Mouse (Mus musculus) intestine, postnatal 0 days (tissue): ENCODE results near the gene Nxph2. TPM values are rescaled to one million over a fixed set of nuclear protein-coding genes. Genes with fewer than 3 reads are reported as not detected.
"Not testable (repeated sequence)": the region's sequence is repeated elsewhere in the genome, so short reads cannot be mapped to it uniquely, and the experiment has no call there.

Experiments used
- ATAC-seq: fragments of 200-750 bp; cut with Nextera tagmentation; 2 replicates; pipeline ENCODE4 v1.8.0; 2017; ENCODE audit warnings: mild to moderate bottlenecking, moderate TSS enrichment, moderate library complexity
- H3K27ac ChIP-seq: fragments of 300-500 bp; sonication (generic); 2 replicates; pipeline ENCODE4 v1.5.1; 2014; ENCODE audit warnings: mild to moderate bottlenecking, low read depth, low read length, moderate library complexity
- H3K27me3 ChIP-seq: fragments of 300-500 bp; sonication (generic); replicated peaks from 2 replicates; pipeline ENCODE4 v1.6.1; 2014; ENCODE audit warnings: low read length, mixed read lengths; ENCODE audit not compliant: control insufficient read depth, insufficient read depth
- H3K36me3 ChIP-seq: fragments of 300-500 bp; sonication (generic); 2 replicates; pipeline ENCODE4 v1.6.1; 2014; ENCODE audit warnings: mild to moderate bottlenecking, moderate library complexity; ENCODE audit not compliant: control insufficient read depth, insufficient read depth
- H3K4me1 ChIP-seq: fragments of 300-500 bp; sonication (generic); replicated peaks from 2 replicates; pipeline ENCODE4 v1.6.1; 2014; ENCODE audit warnings: antibody characterized with exemption, low read length, mixed read lengths; ENCODE audit not compliant: control insufficient read depth, insufficient read depth
- H3K4me2 ChIP-seq: fragments of 300-500 bp; sonication (generic); replicated peaks from 2 replicates; pipeline ENCODE4 v1.6.1; 2014; ENCODE audit warnings: low read depth, mild to moderate bottlenecking, moderate library complexity
- H3K4me3 ChIP-seq: fragments of 300-500 bp; sonication (generic); 2 replicates; pipeline ENCODE4 v1.5.1; 2014; ENCODE audit warnings: low read depth, low read length
- H3K9ac ChIP-seq: fragments of 300-500 bp; sonication (generic); 2 replicates; pipeline ENCODE4 v1.6.1; 2014; ENCODE audit warnings: mild to moderate bottlenecking, low read depth, low read length
- H3K9me3 ChIP-seq: fragments of 300-500 bp; sonication (generic); 2 replicates; pipeline ENCODE4 v1.6.1; 2016; ENCODE audit warnings: mixed run types; ENCODE audit not compliant: control insufficient read depth
- CTCF ChIP-seq: sonication (generic); IDR thresholded peaks from 2 replicates; pipeline ENCODE4 v1.5.1; 2016; ENCODE audit warnings: low read depth, mild to moderate bottlenecking, control low read depth, antibody characterized with exemption, moderate library complexity
- WGBS: fragments of 180-500 bp; shearing (Covaris S2); extraction: QIAGEN DNeasy Blood & Tissue Kit; methylation state at CpG from one replicate; pipeline ENCODE4 v1.1.7; 2014; 5-methylcytosine and 5-hydroxymethylcytosine counted together
- polyA plus RNA-seq: library from polyadenylated mRNA; unstranded; fragments of >200 nt; fragmentation: Nextera tagmentation; extraction: Ambion mirVana; gene quantifications from 2 replicates; pipeline ENCODE4 v1.2.1, GENCODE M21; 2015

The Nxph2 gene
- polyA plus RNA-seq: 0.47 and 0.52 TPM in 2 replicates

DNA sequence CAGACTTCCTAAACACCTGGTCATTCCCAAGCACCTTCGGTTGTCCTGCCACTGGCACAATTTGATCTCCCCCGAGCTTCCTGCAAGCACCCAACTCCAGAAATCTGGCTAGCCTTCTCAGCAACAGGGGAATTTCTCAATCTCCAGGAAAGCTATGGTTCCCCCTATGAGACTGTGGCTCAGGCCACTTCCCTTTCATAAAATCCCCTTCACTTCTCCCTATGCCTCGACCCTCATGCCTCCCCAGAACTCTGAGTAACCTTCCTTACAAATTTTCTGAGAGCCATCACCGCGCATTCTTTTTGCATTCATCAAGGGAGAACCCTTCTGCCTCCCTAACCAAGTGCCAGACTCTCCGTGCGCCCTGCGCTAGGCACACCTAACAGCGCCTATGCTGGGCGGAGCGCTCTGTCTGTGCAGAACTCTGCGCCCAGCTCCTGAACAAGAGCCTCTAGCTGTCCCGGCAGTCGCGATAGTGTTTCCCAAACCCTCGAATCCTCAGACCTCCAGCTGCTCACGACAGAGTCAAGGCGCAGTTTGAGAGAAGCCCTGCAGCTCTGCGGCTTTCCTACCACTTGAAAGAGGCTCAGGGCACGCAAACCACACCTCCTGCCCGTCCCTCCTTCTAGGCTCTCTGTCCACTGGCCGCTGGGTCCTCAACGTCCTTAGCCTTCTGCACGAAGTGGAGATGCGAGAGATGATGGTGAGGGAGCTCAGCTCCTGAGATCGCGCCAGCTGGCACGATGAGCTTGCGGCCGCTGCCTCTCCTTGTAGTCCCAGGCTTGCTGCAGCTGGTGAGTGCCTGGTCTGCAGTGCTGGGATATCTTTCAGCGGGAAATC lies at the start of gene Nxph2:
Gene Nxph2, plus strand, starts transcription at position 501 of the 840 bp plus-strand sequence.
- TF ChIP-seq CTCF: no peak
- Histone ChIP-seq H3K4me3 (peak within 1 kb of the TSS; percentile 17), H3K36me3 (no peaks in the 10 kb centered on the region)

GRCm38 (mm10) chr2:23290991-23291390 lies 30.1 kb upstream of the Nxph2 start:
- H3K9ac ChIP-seq, H3K36me3 ChIP-seq, H3K27me3 ChIP-seq, H3K4me3 ChIP-seq, H3K27ac ChIP-seq, ATAC-seq, H3K4me2 ChIP-seq, H3K9me3 ChIP-seq, H3K4me1 ChIP-seq: not testable (repeated sequence)
- 34% methylated on average over 19 of the region's 19 CpGs for WGBS

More for the DNA sequence above, at the start of gene Nxph2:
- Histone ChIP-seq H3K9ac (no peak within 1 kb of the TSS), H3K27ac (no peak within 1 kb of the TSS), H3K4me1 (no peaks in the 10 kb centered on the region), H3K4me2 (peak within 1 kb of the TSS; percentile 49), H3K9me3 (no peaks in the 10 kb centered on the region), H3K27me3 (0 out of 2 replicates have a peak, but pooled peaks cover 3% of the 10 kb centered on the region)
- ATAC-seq: no peak
- WGBS: 2% methylated on average over 31 of the region's 31 CpGs

DNA sequence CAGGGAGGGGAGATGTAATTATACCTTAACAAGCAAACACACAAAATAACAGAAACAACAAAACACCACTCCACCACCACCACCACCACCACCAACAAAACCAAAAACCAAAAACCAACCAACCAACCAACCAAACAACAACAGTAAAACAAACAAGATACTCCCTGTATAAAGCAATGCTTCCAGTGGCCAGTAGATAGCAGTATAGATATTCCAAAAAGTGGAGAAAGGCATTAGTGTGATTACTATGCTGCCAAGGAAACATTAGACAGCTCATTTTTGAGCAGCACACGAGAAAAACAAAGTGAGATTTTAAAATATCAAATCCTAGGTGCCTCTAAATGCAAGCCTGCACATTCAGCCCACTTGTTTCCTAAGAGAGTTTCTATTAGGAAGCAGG lies 6.2 kb upstream of the Nxph2 start:
- TF ChIP-seq CTCF: peak; percentile 58
- ATAC-seq: no peak
- WGBS: 2% methylated on average over 1 of the region's 1 CpGs
- Histone ChIP-seq H3K27ac (no peak overlapping the region), H3K27me3 (no peaks in the 10 kb centered on the region), H3K9me3 (no peaks in the 10 kb centered on the region), H3K4me1 (no peaks in the 10 kb centered on the region), H3K4me3 (no peak overlapping the region), H3K36me3 (no peaks in the 10 kb centered on the region), H3K9ac (no peak overlapping the region), H3K4me2 (no peak overlapping the region)

Other genes starting within 250 kb of the Nxph2 start
- gene Mastl, start 165.2 kb upstream of the Nxph2 start, polyA plus RNA-seq: 2.1 and 2.7 TPM in 2 replicates
- 39.0 and 40.1 TPM in 2 replicates for gene Yme1l1, start 164.9 kb upstream of the Nxph2 start, polyA plus RNA-seq
- not detected in 2 replicates for gene 4931423N10Rik, start 113.8 kb upstream of the Nxph2 start, polyA plus RNA-seq